Mouse (Mus musculus): ENCODE results near the gene Tsc22d1. TPM values are rescaled to one million over a fixed set of nuclear protein-coding genes. Genes with fewer than 3 reads are reported as not detected.

Tsc22d1 gene
- polyA plus RNA-seq, 1 experiment: 52.7 TPM

- no peak overlapping the region for H3K4me3 ChIP-seq (ENCODE audit: insufficient read depth, low read depth, low read length)
- no peak overlapping the region for H3K27ac ChIP-seq (replicated peaks; ENCODE audit: low read depth, low read length)
- no peaks in the 10 kb centered on the region for H3K4me1 ChIP-seq (ENCODE audit: control insufficient read depth, insufficient read depth, insufficient read length, low read length)
Observed at GRCm38 (mm10) chr14:76461182-76461775, 46.5 kb downstream of the Tsc22d1 start.

GRCm38 (mm10) chr14:76463414-76464098 lies 48.8 kb downstream of the Tsc22d1 start:
- Histone ChIP-seq H3K4me3 (ENCODE audit: insufficient read depth, low read depth, low read length) (no peak overlapping the region), H3K27ac (replicated peaks; ENCODE audit: low read depth, low read length) (no peak overlapping the region), H3K4me1 (ENCODE audit: control insufficient read depth, insufficient read depth, insufficient read length, low read length) (no peaks in the 10 kb centered on the region)

DNA sequence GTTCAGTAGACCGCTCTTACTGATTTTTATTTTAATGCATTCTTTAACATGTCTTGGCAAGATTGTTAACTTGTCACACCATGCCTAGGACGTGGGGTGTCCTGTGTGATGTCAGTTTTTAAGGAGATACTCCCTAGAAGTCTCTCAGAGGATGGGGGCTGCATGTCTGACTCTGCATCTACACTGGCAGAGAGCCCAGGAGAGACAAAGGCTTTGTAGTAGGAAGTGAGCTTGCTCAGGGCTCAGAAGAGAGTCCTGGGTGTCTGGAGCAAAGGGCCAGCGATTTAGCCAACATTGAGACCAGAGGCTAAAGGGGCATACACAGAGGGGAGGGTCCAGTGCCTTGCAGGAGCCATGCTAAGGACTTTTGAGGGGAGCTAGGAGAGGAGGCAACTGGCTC lies 50.2 kb downstream of the Tsc22d1 start:
- Histone ChIP-seq H3K27ac (replicated peaks; ENCODE audit: low read depth, low read length) (no peak overlapping the region), H3K4me3 (ENCODE audit: insufficient read depth, low read depth, low read length) (no peak overlapping the region), H3K4me1 (ENCODE audit: control insufficient read depth, insufficient read depth, insufficient read length, low read length) (no peaks in the 10 kb centered on the region)

DNA sequence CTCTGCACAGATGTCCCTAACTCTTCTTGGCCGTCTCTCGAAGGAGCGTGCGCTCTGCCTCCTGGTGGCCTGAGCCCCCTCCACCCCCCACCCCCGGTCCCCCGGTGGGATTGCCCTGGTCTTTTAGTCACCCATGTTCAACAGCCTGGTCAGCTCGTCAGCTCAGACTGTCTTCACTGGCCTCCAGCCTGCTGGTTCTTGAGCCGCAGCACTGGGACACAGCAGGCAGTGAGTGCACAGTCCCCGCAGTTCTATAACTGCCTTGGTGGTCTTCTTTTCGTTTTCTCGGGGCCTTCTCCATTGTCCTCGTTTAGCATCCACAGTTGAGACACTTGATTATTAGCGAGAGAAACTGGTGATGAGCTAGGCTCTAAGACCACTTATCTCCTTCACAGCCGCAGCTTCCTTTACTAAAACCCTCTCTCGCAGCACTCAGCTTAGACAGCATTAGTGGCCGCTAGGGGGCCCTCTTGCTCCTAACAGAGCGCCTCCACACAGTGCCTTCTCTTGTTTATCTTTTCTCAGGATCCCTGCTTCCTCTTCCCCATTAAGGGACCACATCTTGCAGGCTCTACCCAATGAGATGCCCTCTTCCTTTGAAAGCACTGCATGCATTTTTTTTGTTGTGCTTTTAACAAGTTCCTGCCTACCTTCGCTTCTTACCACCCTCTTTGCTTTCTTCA lies 52.0 kb downstream of the Tsc22d1 start:
- Histone ChIP-seq H3K27ac (replicated peaks; ENCODE audit: low read depth, low read length) (no peak overlapping the region), H3K4me1 (ENCODE audit: control insufficient read depth, insufficient read depth, insufficient read length, low read length) (no peaks in the 10 kb centered on the region), H3K4me3 (ENCODE audit: insufficient read depth, low read depth, low read length) (no peak overlapping the region)

DNA sequence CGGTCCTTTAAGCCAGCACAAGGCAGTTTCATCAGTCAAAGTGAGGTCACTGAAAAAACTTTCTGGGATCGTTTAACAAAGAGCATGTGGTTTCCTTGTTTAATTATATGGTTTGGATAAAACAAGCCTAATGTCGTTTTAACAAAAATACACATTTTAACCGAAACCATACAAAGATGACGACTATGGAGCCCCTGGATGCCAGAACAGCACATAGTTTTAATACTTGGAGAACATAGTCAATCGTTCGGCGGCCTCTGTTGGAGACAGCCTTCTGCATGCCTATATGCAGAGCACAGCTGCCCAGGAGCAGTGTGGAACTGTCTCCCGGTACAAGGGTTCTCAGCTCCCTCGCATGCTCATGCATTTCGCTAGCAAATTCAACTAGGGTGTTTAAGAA lies 53.2 kb downstream of the Tsc22d1 start:
- Histone ChIP-seq H3K4me1 (ENCODE audit: control insufficient read depth, insufficient read depth, insufficient read length, low read length) (no peaks in the 10 kb centered on the region), H3K27ac (replicated peaks; ENCODE audit: low read depth, low read length) (no peak overlapping the region), H3K4me3 (ENCODE audit: insufficient read depth, low read depth, low read length) (no peak overlapping the region)

- Histone ChIP-seq H3K4me3 (ENCODE audit: insufficient read depth, low read depth, low read length) (no peak overlapping the region), H3K27ac (replicated peaks; ENCODE audit: low read depth, low read length) (no peak overlapping the region), H3K4me1 (ENCODE audit: control insufficient read depth, insufficient read depth, insufficient read length, low read length) (no peaks in the 10 kb centered on the region)
Observed at GRCm38 (mm10) chr14:76471301-76471700, 56.5 kb downstream of the Tsc22d1 start.

DNA sequence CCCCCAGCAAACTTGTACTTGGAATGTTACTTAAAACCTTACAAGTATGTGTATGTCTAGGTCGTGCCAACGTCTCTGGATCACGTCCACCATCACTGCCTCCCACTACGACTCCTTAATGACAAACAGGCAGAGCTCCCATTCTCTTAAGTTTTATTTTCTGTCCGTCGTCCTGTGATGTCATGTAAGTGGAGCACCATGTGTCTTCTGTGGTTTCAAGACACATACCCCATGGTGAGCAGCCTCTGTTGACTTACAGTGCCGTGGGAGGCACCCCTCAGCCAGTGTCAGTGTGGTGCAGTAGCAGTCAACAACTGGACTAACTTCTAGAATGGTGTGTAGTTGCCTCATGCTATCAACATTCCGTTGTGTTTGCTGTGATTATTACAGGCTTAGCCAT lies 57.7 kb downstream of the Tsc22d1 start:
- Histone ChIP-seq H3K27ac (replicated peaks; ENCODE audit: low read depth, low read length) (no peak overlapping the region), H3K4me3 (ENCODE audit: insufficient read depth, low read depth, low read length) (no peak overlapping the region), H3K4me1 (ENCODE audit: control insufficient read depth, insufficient read depth, insufficient read length, low read length) (no peaks in the 10 kb centered on the region)

DNA sequence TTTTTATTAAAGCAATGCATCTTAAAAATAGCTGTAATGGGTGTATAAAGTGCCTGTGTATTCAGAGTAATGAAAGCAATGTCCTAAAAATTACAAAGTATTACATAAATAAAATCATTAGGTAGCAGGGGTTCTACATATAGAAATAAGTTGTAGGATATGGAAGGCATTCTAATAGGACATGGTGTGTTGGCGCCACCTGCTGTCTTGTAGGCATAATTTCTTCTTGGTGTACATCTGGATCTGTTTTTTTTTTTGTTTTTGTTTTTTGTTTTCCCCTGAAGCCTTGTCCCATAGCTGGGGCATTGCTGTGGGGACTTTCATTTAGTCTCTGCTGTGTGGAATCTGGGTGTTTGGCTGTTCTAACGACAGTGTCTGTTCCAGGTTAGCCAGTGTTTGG lies 58.6 kb downstream of the Tsc22d1 start:
- no peaks in the 10 kb centered on the region for H3K4me1 ChIP-seq (ENCODE audit: control insufficient read depth, insufficient read depth, insufficient read length, low read length)
- no peak overlapping the region for H3K4me3 ChIP-seq (ENCODE audit: insufficient read depth, low read depth, low read length)
- H3K27ac ChIP-seq (replicated peaks; ENCODE audit: low read depth, low read length): no peak overlapping the region

DNA sequence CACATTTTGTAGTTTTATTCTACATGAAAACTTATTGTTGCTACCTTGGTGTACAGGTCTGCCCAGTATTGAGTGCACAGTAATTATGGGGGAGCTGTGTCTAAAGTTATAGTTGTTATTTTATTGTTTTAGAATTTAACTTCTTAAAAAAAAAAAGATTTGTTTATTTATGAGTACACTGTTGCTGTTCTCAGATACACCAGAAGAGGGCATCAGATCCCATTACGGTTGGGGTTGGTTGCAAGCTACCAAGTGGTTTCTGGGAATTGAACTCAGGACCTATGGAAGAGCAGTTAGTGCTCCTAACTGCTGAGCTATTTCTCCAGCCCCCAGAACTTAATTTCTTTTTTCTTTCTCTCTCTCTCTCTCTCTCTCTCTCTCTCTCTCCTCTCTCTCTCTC lies 59.4 kb downstream of the Tsc22d1 start:
- Histone ChIP-seq H3K27ac (replicated peaks; ENCODE audit: low read depth, low read length) (no peak overlapping the region), H3K4me1 (ENCODE audit: control insufficient read depth, insufficient read depth, insufficient read length, low read length) (no peaks in the 10 kb centered on the region), H3K4me3 (ENCODE audit: insufficient read depth, low read depth, low read length) (no peak overlapping the region)

DNA sequence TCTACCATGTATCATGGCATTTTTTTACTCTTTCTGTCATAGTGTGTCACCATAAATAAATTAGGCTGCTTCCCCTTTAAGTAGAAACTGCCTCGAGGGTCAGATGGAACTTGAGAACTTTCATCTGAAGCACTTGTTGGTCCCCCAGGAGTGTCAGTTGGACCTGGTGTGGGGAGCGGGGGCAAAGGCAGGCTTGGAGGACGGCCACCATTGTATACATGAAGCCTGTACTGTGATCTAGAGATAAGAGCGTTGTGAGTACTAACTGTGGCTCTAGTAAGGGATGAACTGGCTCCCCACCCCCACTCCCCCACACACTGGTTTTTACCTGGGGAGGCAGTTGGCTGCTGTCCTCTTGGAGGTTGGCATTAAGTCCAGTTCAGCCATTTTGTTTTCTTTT lies 62.0 kb downstream of the Tsc22d1 start:
- Histone ChIP-seq H3K27ac (replicated peaks; ENCODE audit: low read depth, low read length) (no peak overlapping the region), H3K4me1 (ENCODE audit: control insufficient read depth, insufficient read depth, insufficient read length, low read length) (no peaks in the 10 kb centered on the region)

DNA sequence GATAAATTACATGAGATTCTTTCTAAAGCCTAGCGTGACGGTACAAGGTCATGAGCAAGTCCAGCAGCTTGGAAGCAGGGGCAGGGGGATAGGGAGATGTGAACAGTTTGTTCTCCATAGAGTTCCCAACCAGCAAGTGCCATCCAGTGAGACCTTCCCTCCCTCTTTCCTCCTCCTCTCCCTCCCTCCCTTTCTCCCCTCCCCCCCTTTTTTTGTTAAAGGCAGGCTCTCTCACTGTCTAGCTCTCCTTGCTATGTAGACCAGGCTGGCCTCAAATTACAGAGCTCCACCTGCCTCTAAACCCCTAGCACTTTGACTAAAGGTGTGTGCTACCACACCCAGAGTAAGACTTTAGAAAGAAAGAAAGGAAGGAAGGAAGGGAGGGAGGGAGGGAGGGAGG lies 63.3 kb downstream of the Tsc22d1 start:
- H3K4me1 ChIP-seq (ENCODE audit: control insufficient read depth, insufficient read depth, insufficient read length, low read length): no peaks in the 10 kb centered on the region
- H3K27ac ChIP-seq (replicated peaks; ENCODE audit: low read depth, low read length): no peak overlapping the region
- no peak overlapping the region for H3K4me3 ChIP-seq (ENCODE audit: insufficient read depth, low read depth, low read length)

More for the DNA sequence above, 62.0 kb downstream of the Tsc22d1 start:
- no peak overlapping the region for H3K4me3 ChIP-seq (ENCODE audit: insufficient read depth, low read depth, low read length)

GRCm38 (mm10) chr14:76478616-76479015 lies 63.9 kb downstream of the Tsc22d1 start:
- Histone ChIP-seq H3K4me1 (ENCODE audit: control insufficient read depth, insufficient read depth, insufficient read length, low read length) (no peaks in the 10 kb centered on the region), H3K4me3 (ENCODE audit: insufficient read depth, low read depth, low read length) (no peak overlapping the region), H3K27ac (replicated peaks; ENCODE audit: low read depth, low read length) (no peak overlapping the region)

GRCm38 (mm10) chr14:76479867-76480266 lies 65.1 kb downstream of the Tsc22d1 start:
- H3K4me1 ChIP-seq (ENCODE audit: control insufficient read depth, insufficient read depth, insufficient read length, low read length): no peaks in the 10 kb centered on the region
- no peak overlapping the region for H3K27ac ChIP-seq (replicated peaks; ENCODE audit: low read depth, low read length)
- H3K4me3 ChIP-seq (ENCODE audit: insufficient read depth, low read depth, low read length): no peak overlapping the region

DNA sequence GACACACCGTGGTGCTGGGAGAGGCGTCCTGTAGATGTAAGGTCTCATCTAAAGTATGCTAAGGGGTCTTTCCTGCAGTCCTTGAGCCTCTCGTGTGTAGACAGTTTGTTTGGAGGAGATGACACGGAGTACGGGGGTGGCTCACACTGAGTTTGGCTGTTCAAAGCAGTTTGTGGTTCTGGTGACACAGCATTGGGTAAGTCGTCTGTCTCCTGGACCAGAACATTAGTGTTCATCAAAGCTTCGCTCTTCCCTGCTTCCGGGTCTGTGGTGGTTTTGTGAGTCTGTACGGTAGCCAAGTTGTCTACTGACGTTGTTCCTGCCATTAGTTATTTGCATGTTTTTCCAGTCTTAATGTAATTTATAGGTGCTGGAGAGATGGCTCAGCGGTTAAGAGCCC lies 65.7 kb downstream of the Tsc22d1 start:
- Histone ChIP-seq H3K4me1 (ENCODE audit: control insufficient read depth, insufficient read depth, insufficient read length, low read length) (no peaks in the 10 kb centered on the region), H3K27ac (replicated peaks; ENCODE audit: low read depth, low read length) (no peak overlapping the region), H3K4me3 (ENCODE audit: insufficient read depth, low read depth, low read length) (no peak overlapping the region)

DNA sequence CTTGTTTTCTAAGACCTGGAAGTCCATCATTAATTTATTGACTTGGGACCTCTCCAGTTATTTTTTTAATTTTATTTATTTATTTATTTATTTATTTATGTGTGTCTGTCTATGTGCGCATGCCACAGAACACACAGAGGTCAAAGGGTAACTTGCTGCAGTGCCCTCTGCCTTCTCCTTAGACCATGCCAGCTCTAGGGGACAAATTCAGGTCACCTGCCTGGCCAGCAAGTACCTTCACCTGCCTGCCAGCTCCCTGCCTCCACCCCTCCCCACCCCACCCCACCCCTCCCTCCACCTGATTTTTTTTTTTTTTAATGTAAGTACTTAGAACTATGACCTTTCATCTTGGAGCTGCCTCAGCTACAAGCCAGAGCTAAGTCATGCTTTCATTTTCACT lies 68.9 kb downstream of the Tsc22d1 start:
- Histone ChIP-seq H3K4me1 (ENCODE audit: control insufficient read depth, insufficient read depth, insufficient read length, low read length) (no peaks in the 10 kb centered on the region), H3K4me3 (ENCODE audit: insufficient read depth, low read depth, low read length) (no peak overlapping the region), H3K27ac (replicated peaks; ENCODE audit: low read depth, low read length) (no peak overlapping the region)

- H3K4me1 ChIP-seq (ENCODE audit: control insufficient read depth, insufficient read depth, insufficient read length, low read length): no peaks in the 10 kb centered on the region
- no peak overlapping the region for H3K4me3 ChIP-seq (ENCODE audit: insufficient read depth, low read depth, low read length)
- H3K27ac ChIP-seq (replicated peaks; ENCODE audit: low read depth, low read length): no peak overlapping the region
Observed at GRCm38 (mm10) chr14:76487609-76488008, 72.8 kb downstream of the Tsc22d1 start.
